32 mouse cellular contexts compared by ENCODE assay signal in genomic region chr7:25904489-25904888, GRCm38 (mm10). TPM values are rescaled to one million over a fixed set of nuclear protein-coding genes. Genes with fewer than 3 reads are reported as not detected.
"Had no signal": no experiment of that assay in that cellular context is flagged by ENCODE, and none has a peak within 500 bp of the region (broad histone marks: within the 10 kb centered on the region; RNA-seq: fewer than 3 reads in every experiment).

No protein-coding gene starts in this region.

- H3K9ac ChIP-seq: heart, embryonic 12.5 days; heart, embryonic 13.5 days; heart, embryonic 15.5 days; hindbrain, embryonic 12.5 days; hindbrain, embryonic 13.5 days; hindbrain, embryonic 14.5 days; hindbrain, embryonic 15.5 days; intestine, embryonic 15.5 days; kidney, embryonic 15.5 days had no signal

- DNase-seq: kidney, adult 11 months; layer of hippocampus, adult 9-11 months; layer of hippocampus, postnatal 36 days had no signal

- H3K36me3 ChIP-seq: heart, embryonic 10.5 days; heart, embryonic 12.5 days; heart, embryonic 13.5 days; heart, embryonic 15.5 days; hindbrain, embryonic 10.5 days; hindbrain, embryonic 12.5 days; hindbrain, embryonic 13.5 days; hindbrain, embryonic 15.5 days; intestine, embryonic 15.5 days; kidney, embryonic 15.5 days had no signal

- H3K4me1 ChIP-seq: heart, embryonic 10.5 days; heart, embryonic 12.5 days; hindbrain, embryonic 10.5 days; hindbrain, embryonic 12.5 days; hindbrain, embryonic 13.5 days; hindbrain, embryonic 15.5 days; intestine, embryonic 15.5 days had no signal

- ATAC-seq: hindbrain, embryonic 16.5 days; hindbrain, postnatal 0 days; inflammation-experienced regulatory T-cells, adult 6 months; intestine, embryonic 15.5 days; intestine, embryonic 16.5 days; intestine, postnatal 0 days had no signal

- H3K27ac ChIP-seq: heart, embryonic 10.5 days; heart, embryonic 13.5 days; heart, embryonic 15.5 days; hindbrain, embryonic 10.5 days; hindbrain, embryonic 12.5 days; hindbrain, embryonic 13.5 days; hindbrain, embryonic 14.5 days; hindbrain, embryonic 15.5 days; hindbrain, postnatal 0 days; intestine, embryonic 15.5 days; kidney, embryonic 15.5 days; kidney, postnatal 0 days; layer of hippocampus, adult 2 months had no signal

- H3K4me3 ChIP-seq: heart, embryonic 10.5 days; heart, embryonic 12.5 days; heart, embryonic 13.5 days; heart, embryonic 15.5 days; hindbrain, embryonic 10.5 days; hindbrain, embryonic 12.5 days; hindbrain, embryonic 13.5 days; hindbrain, embryonic 15.5 days; intestine, embryonic 15.5 days; kidney, embryonic 15.5 days; layer of hippocampus, adult 2 months had no signal

- H3K4me2 ChIP-seq: heart, embryonic 11.5 days; heart, embryonic 12.5 days; heart, embryonic 13.5 days; heart, embryonic 15.5 days; hindbrain, embryonic 12.5 days; hindbrain, embryonic 13.5 days; hindbrain, embryonic 14.5 days; hindbrain, embryonic 15.5 days; intestine, embryonic 15.5 days; kidney, embryonic 15.5 days had no signal

- H3K9me3 ChIP-seq: heart, embryonic 10.5 days; heart, embryonic 13.5 days; heart, embryonic 15.5 days; hindbrain, embryonic 13.5 days; hindbrain, embryonic 15.5 days; intestine, embryonic 15.5 days; kidney, embryonic 15.5 days had no signal

- H3K27me3 ChIP-seq: heart, embryonic 15.5 days; hindbrain, embryonic 12.5 days; hindbrain, embryonic 13.5 days; hindbrain, embryonic 15.5 days; intestine, embryonic 15.5 days; kidney, embryonic 15.5 days had no signal

RNA-seq across cellular contexts. Expression of gene Cyp2b10, which starts 7.1 kb away (rescaled TPM):
- total RNA-seq: hematopoietic stem cell, adult 5-6 weeks; hindbrain, postnatal 0 days; layer of hippocampus, postnatal 10 days; layer of hippocampus, postnatal 14 days had no signal
- polyA plus RNA-seq: heart, embryonic 10.5 days; heart, embryonic 11.5 days; heart, embryonic 12.5 days; heart, embryonic 13.5 days; heart, embryonic 14.5 days; heart, embryonic 15.5 days; heart, embryonic 16.5 days; hindbrain, embryonic 10.5 days; hindbrain, embryonic 11.5 days; hindbrain, embryonic 12.5 days; hindbrain, embryonic 13.5 days; hindbrain, embryonic 14.5 days; hindbrain, embryonic 15.5 days; hindbrain, embryonic 16.5 days; hindbrain, postnatal 0 days; inflammation-experienced regulatory T-cells, adult 6 months; intestine, embryonic 14.5 days; intestine, embryonic 15.5 days; intestine, embryonic 16.5 days; kidney, adult 2 months; kidney, embryonic 14.5 days; kidney, embryonic 15.5 days; kidney, embryonic 16.5 days; kidney, postnatal 0 days had no signal
